Mouse (Mus musculus) lung, postnatal 25 days (tissue): ENCODE measurements around the gene Gm42688.

Experiments
- DNase-seq: peaks from one replicate; pipeline ENCODE4 v3.0.0; 2022; ENCODE audit warnings: low spot score

Gene Gm42688

DNA sequence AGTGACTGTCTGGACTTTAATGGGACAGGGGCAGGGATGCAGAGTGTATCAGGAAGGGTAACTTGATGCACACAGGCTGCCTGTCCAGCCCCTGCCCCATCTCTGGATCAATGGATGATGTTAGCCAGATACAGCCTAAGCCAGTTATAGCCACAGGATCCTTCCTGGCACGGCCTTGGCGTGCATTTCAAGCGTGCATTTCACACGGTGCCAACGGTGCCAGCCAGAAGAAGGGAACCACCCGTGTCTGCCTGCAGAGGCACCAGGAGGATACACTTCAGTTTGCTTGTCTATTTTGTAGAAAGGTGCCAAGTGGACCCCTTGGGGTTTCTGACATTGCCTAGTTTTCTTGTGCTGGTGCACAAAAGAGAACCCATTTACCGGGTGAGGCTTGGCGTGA lies 38.6 kb downstream of the Gm42688 start:
- no peak for DNase-seq

DNA sequence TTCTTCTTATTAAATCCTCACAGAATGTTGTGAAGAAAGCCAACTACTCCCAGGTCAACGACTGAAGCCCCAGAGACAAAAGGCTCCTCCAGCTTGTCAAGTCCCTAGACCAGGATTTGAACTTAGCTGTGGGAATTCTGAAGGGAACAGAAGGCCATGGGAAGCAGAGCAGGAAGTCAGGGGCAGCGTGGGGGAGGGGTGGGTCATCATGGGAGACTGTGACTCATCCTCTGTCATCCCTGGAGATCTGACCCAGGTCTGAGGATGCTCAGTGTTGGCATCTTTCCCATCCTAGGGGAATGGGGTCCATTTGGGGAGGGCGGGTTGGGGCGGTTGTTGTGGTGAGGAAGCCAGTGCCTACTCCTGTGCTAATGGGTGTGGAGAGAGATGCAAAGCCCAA lies 40.2 kb downstream of the Gm42688 start:
- DNase-seq = no peak

DNA sequence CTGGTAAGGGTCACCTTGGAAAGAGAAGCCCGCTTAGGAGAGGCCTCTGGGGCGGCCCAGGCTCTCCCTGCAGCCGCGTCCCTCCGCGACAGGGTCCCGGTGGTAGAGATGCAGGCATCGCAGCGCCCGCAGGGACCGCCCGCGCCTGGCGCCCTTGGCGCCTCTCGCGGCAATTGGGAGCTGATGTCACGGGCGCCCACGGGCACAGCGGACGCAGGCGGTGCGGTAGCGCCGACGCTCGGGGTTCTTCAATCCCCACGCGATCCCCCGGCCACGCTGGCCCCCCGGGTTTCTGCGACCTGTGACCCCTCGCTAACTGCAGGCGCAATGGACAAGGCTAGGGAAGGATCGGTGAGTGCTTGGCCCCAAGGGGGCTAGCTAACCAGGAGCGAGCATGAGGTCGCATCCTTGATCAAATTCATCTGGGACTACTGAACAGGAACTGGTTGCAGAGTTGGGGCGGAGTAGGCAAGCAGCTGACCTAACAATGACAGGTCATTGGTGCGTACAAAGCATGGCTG lies 40.9 kb downstream of the Gm42688 start:
- DNase-seq = no peak

DNA sequence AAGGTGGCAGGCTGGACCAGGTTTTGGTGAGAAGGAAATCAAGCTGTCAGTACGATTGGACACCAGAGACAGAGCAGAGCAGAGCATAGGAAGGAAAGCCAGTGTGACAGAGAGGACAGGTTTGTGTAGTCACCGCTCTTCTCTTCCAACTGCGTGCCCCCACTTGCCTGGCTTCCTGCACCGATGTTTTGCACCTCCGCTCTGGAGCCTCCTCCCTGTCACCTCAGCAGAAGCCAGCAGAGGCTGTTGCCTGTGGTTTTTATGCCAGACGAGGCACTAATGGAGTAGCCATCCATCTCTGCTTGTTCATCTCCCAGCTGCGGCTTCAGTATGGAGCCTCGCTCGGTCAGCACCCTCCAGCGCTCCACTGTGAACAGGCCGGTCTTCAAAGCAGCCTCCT lies 41.5 kb downstream of the Gm42688 start:
- no peak for DNase-seq

- no peak for DNase-seq
Observed at GRCm38 (mm10) chr6:83145209-83145608, 43.8 kb downstream of the Gm42688 start.

- DNase-seq = no peak
Observed at GRCm38 (mm10) chr6:83145805-83146204, 44.4 kb downstream of the Gm42688 start.

GRCm38 (mm10) chr6:83147280-83147679 lies 45.9 kb downstream of the Gm42688 start:
- DNase-seq = no peak

DNA sequence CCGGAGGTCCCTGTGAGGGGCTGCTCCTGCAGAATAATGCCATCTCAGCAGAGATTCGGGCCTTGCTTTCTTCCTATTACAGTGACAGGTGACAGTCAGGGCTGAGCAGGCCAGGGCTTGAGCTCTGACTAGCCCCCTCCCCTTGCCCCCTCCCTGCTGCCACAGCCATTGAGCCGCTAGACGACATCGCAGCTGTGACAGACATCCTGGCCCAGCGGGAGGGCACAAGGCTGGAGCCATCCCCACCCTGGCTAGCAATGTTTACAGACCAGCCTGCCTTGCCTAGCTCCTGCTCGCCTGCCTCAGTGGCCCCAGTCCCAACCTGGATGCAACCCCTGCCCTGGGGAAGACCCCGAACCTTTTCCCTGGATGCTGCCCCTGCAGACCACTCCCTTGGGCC lies 50.3 kb downstream of the Gm42688 start:
- no peak for DNase-seq

DNA sequence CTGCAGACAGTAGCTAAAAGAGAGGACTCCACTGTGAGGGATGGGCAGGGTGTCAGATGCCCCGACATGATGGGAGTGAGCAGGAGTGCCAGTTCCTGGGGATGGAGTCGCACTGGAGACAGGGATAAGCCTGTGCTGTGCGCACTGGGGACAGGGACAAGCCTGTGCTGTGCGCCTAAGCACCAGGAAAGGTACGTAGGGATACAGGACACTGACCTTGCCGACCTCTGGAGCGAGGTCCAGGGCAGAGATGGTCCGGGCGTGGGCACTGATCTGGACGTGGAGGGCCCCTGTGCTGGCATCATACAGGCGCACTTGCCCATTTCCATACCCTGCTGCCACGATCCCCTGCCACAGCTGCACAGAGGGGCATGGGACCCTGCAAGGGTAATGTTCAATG lies 51.6 kb downstream of the Gm42688 start:
- no peak for DNase-seq

DNA sequence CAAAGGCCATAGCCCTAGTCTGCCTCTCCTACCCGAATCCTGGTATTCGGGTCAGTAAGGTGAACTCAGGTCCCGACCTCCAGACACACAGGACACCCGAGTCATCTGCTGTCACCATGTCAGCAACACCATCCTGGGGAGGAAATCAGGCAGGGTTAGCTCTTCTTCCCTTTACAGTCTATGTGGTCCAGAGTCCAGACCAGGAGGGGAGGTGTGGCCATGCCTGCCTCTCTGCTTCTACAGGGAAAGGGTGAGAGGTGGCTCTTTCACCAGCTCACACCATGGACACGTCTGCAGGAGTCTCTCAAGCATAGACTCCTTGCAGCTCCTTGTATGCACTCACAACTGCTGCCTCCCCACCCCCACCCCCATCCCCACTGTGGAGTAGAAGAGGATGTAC lies 52.1 kb downstream of the Gm42688 start:
- DNase-seq = no peak

- DNase-seq = no peak
Observed at GRCm38 (mm10) chr6:83155552-83156238, 54.3 kb downstream of the Gm42688 start.

- DNase-seq = peak; percentile 31
Observed at GRCm38 (mm10) chr6:83156259-83156684, 54.9 kb downstream of the Gm42688 start, which contains the start of the genes Wdr54 and 1700003E16Rik. Wdr54 (minus strand) TSS chr6:83156397. 1700003E16Rik (plus strand) TSS chr6:83156404.

DNA sequence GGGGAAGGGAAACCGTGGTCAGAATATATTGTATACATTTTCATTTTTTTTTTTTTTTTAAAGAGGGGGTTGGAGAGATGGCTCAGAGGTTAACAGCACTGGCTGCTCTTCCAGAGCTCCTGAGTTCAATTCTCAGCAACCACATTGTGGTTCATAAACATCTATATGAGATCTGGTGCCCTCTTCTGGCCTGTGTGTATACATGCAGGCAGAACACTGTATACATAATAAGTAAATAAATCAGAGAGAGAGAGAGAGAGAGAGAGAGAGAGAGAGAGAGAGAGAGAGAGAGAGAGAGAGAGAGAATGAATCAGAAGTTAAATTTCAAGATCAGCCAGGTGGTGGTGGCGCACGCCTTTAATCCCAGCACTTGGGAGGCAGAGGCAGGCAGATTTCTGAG lies 58.0 kb downstream of the Gm42688 start:
- DNase-seq = peak; percentile 65
